Mouse (Mus musculus): ENCODE data around the gene Olfr750.

GRCm38 (mm10) chr14:51023457-51023856 lies 50.8 kb downstream of the Olfr750 start:
- TF ChIP-seq ZC3H11A (IDR thresholded peaks at IDR 0.05; ENCODE audit: borderline replicate concordance, low read depth, low read length) (no peak), HCFC1 (IDR thresholded peaks at IDR 0.05; ENCODE audit: borderline replicate concordance, insufficient read depth, low read length) (no peak)

Data from ES-E14 (cell line).